Mouse (Mus musculus) gastrocnemius, postnatal 10 days (tissue): Measurements from ENCODE around the gene Thop1. TPM values are rescaled to one million over a fixed set of nuclear protein-coding genes. Genes with fewer than 3 reads are reported as not detected.
"Not testable (repeated sequence)": the region's sequence is repeated elsewhere in the genome, so short reads cannot be mapped to it uniquely, and the experiment has no call there.

Experiments used
- DNase-seq: peaks from one replicate; pipeline ENCODE4 v3.0.0; 2021; ENCODE audit warnings: mixed read lengths
- total RNA-seq, 2 experiments: library from RNA; stranded (reverse); gene quantifications; 2 replicates each; pipeline ENCODE4 v1.2.3; 2021

Thop1 gene
- total RNA-seq, 2 experiments from 2014 or later: 26.4 to 27.1 TPM

DNA sequence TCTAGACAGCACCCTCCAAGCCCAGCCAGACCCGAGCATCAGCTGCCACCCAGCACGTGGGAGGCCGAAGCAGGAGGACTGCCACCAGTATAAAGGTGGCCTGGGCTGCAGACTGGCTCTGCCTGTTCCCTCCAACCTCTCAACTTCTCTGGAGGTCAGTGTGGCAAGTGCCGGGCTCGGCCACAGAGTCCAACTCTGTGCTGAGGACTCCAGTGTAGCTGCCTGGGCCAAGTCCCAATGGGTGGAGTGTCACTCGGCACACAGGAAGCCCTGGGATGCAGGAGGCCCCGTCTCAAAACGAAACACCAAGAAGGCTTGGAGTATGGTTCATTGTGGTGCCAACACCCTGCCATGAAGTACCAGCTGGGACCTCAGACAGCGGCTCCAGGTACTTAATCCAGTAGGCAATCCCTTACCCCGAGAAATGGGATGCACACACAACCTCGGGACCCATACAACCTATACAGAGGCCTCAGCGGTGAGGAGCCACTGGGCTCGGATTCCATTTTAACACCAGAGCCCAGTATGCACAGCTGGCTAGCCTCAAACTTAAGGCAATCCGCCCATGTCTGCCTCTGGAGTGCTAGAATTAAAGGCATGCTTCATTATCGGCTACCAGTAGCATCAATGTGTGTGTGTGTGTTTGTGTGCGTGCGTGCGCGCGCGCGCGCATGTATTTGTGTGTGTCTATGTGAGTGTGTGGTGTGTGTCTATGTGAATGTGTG is 12.3 kb upstream of the Thop1 start:
- no peak for DNase-seq

DNA sequence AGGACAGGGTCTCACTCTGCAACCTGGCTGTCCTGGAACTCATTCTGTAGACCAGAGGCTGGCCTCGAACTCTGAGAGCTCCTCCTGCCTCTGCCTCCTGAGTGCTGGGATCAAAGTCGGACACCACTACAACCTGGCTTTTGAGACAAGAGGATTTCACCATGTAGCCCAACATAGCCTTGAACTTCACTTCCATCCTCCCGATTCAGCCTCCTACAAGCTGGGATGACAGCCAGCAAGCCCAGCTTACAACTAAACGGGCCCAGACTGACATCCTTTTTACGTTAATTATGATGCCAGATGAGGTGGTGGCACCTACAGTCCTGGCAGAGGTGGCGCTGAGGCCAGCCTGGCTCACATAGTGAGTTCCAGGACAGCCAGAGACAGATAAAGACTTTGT is 10.9 kb upstream of the Thop1 start:
- DNase-seq: no peak

DNA sequence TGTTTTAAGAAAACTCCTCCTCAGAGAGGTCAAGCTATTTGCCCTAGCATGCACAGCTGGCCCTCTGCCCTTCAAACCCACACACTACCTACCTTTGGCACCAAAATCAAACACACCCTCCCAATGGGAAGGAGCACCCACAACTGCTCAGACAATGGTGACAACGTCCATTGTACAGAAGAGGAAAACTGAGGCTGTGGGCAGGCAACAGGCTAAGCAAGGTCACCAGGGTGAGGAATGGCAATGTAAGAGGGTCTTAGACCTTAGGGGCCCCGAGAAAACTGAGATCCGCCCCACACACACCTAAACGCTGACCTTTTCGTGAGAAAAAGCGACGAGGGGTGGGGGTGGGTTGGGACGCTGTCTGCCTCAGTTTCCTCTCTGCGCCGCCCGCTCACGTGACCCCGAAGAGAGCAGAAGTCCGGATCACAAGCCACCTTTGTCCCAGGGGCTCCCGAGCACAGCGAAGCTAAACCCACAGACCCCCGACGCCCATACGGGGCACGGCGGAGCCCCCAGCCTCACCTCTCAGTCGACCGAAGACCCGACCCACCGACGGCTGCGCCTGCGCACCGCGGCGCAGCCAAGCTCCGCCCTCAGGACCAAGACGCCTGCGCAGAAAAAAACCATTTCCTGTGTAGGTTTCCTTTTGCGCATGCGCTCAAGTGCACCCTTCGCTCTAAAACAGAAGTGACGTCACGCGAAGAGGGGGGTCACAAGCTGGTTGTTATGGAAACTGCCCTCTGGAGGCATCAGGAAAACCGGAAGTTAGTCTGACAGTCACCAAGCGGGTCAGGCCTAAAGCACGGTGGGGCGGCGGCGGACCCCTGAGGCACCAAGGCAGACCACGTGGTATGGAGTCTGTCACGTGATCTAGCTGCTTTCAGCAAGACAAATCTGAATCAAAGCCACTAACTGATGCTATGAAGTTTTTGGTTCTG is 10.0 kb upstream of the Thop1 start, which contains the start of gene Sgta:
Gene Sgta, minus strand, starts transcription at position 579 of the 941 bp plus-strand sequence.
- peak; percentile 97 for DNase-seq

DNA sequence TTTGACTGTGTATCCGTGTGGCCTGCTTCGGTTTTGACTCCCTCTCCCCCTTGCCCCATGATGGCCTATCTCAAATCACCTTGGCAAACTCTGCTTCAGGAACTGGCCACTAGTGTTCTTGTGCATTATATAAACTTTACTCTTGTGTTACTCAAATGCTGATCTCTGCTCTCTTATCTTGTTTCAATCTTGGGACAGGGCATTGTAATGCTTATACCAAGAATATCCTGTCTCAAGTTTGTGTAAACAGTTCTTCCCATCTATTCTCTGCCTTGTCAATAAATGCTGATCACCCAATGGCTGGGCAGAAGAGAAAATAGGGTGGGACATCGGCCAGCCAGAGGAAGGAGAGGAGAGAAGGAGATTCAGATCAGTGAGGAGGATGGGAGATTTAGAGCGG is 7.1 kb upstream of the Thop1 start:
- no peak for DNase-seq

DNA sequence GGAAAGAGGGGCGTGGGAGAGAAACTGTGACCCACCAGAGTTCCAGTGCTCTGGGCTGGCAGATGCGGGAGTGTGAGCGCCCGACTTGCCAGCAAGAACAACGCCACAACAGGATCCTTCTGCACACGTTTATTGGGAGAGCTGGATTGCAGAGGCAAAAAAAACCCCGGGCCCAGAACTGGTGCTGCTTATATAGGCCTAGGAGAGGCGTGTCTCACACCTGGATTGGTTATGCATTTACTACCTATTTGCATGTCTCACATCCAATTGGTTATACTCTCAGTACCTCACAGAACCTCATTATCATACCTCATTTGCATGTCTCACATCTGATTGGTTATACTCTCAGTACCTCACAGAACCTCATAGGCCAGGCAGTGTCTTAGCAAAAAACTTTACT is 5.3 kb upstream of the Thop1 start:
- not testable (repeated sequence) for DNase-seq

DNA sequence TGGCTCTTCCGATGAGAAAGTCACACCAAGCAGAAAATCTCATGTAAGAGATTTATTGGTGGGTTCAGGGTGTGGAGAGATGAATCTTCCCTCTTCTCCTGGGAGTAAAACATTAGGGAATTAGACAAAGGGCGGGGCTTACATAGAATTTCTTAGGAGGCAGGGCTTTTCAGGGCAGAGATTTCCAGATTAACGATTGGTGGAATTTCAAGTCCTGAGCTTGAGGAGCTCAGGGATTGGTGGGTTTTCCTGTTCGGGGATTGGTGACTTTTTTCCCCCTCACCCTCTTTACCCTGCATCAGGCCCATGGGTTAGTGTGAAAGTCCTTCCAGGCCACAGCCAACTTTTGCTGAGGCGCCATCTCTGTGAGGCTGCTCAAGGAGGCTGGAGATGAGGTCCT is 1.1 kb upstream of the Thop1 start:
- DNase-seq: no peak

DNA sequence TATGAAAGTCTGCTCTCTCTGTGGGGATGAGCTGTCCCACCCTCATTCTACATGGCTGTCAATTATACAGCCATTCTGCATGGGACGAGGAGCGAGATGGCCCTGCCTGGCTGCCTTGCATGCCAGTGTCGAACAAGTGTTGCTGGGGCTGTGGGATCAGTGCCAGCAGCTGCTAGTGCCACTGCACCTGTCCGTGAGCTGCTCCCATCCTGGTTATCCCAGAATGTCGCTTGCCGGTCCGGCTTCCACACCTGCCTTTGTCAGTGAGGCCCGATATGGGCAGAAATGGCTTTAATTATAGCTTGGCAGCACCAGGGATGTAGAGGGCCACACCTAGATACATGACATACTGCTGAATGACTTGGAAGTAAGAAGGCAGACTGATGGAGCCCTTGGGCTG is 2.5 kb downstream of the Thop1 start:
- DNase-seq: no peak

DNA sequence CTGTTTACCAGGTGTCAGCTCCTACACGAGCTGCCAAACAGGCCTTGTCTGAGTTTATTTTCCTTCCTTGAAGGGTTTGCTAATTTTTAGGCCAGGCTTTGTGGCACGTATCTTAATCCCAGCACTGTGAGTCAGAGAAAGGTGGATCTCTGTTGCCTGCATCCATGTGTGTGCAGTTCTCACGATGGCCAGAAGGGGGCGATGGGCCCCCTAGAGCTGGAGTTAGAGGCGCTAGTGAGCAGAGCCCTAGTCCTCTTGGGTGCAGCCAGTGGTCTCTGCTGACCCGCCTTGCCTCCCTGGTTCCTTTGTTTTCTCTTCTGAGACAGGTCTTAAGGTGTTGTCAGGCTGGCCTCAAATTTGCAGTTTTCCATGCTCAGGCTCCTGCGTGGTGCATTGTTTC is 3.6 kb downstream of the Thop1 start:
- DNase-seq: no peak

DNA sequence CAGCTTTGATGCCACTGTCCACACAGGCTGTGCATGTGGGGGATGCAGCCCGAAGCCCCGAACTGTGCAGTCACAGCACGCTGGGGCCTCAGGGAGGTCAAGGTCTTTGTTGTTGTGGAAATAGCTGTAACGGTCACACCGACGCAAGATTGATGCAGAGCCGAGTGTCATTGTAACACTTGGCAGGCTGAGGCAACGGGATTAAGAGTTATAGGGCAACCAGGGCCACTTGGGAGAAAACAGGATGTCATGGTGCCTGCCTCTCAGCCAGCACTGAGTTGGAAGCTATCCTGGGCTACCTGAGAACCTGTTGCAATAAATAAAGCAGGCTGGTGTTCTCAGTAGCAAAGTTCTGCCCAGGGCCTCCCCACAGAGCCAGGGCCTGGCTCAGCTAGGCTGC is 5.9 kb downstream of the Thop1 start:
- DNase-seq: no peak

DNA sequence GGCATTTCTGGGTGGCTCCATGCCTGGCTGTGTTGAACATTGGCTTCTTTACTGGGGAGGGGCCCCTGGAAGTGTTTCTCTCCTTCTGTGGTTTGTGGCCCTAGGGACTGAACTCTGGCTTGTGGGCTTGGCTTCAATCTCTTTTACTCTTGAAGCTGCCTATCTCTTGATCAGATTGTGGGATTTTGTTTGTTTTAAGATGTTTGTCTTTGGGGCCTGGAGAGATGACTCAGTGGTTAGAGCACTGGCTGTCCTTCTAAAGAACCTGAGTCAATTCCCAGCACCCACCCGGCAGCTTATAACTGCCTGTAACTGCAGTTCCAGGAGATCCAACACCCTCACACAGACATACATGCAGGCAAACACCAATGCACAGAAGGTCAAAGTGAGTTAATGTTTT is 6.5 kb downstream of the Thop1 start:
- no peak for DNase-seq

DNA sequence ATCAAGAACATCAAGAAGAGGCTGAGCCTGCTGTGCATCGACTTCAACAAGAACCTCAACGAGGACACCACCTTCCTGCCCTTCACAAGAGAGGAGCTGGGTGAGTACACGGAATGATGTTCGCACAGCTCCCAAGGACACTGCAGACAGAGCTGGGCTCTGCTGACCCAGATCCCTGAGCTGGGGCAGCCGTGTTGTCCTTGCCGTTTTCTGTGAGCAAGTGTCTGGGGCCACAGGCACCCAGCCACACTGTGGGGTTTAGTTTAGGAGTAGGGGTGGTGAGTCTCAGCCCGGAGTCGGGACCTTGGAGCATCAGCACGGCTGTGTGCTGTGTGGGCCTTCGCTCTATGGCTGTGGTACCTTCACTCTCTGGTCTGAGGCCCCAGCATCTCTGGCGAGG is 8.1 kb downstream of the Thop1 start:
- DNase-seq: no peak

DNA sequence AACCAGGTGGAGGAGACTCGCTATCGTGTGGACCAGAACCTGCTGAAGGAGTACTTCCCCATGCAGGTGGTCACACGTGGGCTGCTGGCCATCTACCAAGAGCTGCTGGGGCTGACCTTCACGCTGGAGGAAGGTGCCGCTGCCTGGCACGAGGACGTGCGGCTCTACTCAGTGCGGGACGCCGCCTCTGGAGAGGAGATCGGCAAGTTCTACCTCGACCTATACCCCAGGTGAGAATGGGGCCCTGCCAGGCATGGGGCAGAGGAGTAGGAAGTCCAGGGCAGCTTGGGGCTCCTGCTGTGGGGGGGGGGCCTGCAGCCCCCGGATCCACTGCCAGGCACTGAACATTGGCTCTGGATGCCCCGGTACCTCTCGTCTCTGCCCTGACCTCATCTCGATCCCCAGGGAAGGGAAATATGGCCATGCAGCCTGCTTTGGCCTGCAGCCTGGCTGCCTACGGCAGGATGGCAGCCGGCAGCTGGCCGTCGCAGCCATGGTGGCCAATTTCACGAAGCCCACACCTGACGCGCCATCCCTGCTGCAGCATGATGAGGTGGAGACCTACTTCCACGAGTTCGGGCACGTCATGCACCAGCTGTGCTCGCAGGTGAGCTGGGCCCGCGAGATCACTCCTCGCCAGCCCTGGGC is 10.3 kb downstream of the Thop1 start:
- no peak for DNase-seq

DNA sequence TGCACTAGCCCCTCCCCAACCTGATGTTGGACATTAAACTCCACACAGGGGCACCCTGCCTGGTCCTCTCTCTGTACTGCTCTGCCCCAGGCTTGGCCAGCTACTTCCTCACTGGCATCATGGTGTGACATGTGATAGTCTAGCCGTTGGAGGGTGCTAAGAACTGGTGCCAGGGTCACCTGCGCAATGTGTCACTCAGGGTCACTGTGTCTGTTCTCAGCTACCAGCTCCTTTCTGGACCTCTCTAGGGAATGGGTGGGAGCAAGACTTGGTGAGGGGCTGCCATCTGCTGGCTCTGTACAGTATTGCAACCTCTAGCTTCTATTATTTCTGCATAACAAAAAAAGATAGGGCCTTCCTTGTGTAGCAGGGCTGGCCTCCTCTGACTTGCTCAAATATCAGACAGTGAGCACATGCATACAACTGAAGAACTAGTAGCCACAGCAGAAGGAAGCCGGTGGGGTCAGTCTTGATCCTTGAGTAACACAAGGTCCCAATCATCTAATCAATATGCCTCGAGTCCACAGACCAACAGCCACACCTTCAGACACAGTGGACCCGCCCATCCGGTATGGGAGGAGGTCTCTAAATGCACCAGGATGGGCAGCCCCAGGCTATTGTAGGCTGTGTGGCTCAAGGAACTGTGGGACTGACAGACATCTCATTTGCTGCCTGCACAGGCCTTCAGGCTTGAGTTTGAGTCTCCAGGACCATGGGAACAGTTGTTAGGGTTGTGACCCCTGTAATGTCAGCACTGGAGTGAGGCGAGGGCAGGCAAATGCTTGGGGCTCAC is 12.5 kb downstream of the Thop1 start:
- peak; percentile 69 for DNase-seq

DNA sequence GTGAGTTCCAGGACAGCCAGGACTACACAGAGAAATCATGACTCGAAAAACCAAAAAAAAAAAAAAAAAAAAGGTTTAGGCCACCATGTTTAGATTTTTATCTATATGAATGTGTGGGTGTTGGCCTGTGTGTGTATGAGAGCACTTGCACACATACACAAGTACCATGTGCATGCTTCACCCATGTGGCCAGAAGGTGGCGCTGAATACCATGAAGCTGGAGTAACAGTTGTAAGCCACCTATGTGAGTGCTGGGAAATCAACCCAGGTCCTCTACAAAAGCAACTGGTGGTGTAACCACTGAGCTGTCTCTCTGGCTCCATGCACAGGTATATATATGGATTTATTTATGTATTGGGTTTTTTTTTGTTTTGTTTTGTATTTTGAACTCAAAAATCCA is 17.2 kb downstream of the Thop1 start:
- no peak for DNase-seq

DNA sequence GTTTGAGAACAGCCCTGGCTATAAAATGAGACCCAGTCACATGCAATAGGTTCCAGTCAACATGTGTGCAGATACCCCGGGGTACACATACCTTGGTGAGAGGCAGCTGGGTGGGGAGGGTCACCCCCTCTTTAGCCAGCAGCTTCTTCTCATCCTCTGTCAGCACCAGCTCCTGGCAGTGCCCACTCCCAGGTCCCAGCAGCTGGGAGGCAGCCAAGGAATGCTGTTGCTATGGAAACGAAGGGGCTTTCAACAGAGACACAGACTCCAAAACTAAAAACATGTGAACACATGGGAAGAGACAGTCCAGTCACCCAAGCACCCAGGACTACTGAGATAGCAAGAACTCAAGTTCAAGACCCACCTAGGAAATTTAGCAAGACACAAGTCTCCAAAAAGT is 19.4 kb downstream of the Thop1 start:
- no peak for DNase-seq

DNA sequence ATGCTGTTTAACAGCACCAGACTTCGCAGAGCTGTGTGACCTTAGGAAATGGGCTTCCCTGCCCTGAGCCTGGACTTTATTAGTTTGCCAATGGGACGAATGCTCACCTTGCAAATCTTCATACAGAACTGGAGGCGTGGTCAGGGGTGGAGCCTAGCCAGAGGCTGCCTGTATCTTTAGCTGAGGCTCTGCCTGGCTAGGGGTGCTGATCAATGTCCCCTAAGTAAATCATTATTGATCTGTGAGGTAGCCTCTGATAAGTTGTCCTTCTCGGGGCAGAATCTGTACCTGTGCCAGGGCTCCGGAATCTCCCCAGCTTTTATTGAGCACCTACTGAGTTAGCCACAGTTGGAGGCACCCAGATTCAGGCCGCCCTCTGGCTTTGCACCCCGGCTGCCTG is 20.8 kb downstream of the Thop1 start:
- DNase-seq: no peak

DNA sequence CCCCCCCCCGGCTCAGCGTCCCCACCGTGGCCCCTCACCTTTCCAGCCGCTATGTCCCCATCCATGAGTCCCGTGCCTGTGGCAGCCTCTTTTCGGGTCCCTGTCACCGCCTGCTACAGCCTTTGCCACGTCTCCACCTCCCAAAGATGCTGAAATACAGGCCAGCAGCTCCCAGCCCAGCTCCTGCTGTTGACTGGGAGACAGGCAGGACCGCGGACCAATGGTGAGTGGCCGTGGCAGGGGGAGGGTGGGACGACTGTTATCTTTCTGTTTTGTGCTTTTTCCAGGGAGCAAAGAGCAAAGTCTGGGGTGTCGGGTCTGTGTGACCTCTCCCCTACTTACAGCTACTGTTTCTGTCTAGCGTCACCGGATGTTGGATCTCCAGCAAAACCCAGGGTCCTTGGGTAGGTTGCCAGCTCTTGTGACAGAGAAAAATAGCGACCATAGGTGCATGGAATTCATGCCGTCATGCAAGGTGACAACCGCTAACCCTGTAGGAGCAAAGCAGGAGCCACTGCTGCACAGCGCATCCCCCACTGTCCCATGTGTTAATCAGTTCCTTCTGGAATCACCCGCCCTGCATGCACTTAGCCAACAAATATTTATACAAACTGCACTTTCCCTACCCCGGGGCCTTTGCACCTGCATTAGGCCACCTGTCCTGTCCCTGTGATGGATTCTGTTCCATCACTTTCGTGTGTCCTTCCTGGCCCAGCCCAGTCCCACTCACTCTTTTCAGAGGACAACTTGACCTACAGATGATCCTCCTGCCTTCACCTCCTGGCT is 22.8 kb downstream of the Thop1 start:
- DNase-seq: peak; percentile 53

DNA sequence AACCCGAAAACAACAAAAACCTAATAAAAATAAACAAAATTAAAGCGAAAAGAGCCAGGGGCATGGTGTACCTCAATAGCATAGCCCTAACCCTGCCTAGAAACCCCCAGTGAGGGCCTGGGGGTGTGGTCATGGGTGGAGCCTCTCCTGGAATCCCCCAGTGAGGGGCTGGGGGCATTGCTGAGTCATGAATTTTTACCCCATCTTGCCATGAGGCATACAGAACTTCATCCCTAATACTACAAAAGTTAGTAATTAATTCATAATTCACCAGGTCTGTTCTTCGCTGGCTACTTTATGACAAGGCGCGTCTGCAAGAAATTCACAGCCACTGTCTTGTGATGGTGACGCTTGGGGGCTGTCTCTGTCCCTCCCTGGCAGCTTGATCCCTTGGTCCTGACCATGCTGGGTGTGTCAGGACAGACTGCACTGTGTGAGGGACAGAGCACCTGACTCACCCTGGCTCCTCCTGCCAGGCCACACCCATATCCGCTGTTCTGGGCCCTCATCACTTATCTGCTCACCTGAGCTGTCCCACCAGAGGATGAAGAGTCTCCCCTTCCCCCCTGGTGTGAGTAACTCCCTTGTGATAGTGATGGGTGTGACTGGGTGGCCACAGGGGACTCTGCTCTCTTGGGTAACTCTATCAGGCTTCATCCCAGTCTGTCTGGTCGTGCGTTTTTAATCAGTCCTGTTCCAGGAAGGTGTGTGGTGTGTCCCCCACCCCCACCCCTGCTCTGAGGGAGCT is 25.3 kb downstream of the Thop1 start:
- no peak for DNase-seq

DNA sequence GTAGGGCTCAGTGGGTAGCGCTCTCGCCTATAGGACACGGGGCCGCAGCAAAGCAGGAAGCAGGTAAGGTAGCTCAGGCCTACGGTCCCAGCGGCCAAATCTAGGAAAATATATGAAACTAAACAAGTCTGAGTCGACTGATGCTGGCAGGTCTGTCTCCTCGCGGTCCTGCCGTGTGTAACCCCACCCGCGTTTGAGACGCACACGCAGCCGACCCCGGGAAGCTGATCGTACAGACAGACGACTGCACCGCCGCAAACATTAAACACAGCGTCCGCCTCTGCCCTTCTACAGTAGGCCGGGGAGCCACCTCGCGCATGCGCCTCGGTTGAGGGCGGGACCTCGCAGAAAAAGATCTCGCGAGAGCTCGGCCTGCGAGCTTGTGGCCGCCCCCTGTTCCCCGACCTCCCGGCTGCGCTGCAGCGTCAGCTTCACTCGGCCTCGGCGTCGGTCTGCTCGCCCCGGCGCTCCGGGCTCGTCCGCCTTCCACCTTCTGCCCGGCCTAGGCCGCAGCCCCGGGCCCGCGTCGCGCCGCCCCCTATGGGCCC is 35.8 kb downstream of the Thop1 start, which contains the start of gene Map2k2:
Gene Map2k2, plus strand, starts transcription at position 351 of the 548 bp plus-strand sequence.
- peak; percentile 98 for DNase-seq

DNA sequence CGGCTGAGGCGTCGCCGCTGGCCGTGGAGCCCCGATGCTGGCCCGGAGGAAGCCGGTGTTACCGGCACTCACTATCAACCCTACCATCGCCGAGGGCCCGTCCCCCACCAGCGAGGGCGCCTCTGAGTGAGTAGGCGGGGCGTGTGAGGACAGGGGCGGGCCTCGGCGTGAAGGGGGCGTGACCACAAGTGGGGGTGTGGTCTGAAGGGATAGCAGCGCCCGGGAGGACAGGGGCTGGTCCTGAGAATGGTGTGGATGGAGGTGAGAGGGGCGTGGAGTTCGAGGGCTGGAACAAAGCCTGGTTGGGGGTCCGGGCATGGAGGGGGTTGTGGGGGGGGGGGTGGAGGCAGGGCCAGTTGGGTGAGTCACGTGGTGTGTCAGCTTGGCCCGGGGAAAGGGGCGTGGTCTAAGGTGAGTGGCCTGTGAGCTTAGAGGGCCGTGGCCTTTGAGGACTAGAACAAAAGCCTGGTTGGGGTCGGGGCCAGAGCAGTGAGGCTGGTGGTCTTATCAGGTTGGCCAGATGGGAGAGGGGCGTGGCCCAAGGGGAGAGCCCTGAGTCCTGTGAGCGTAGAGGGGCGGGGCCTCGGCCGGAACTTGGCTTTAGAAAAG is 36.4 kb downstream of the Thop1 start:
- peak; percentile 90 for DNase-seq
